Mouse (Mus musculus): ENCODE results near the gene Isg15.
"Not testable (repeated sequence)": the region's sequence is repeated elsewhere in the genome, so short reads cannot be mapped to it uniquely, and the experiment has no call there.

Isg15 gene

DNA sequence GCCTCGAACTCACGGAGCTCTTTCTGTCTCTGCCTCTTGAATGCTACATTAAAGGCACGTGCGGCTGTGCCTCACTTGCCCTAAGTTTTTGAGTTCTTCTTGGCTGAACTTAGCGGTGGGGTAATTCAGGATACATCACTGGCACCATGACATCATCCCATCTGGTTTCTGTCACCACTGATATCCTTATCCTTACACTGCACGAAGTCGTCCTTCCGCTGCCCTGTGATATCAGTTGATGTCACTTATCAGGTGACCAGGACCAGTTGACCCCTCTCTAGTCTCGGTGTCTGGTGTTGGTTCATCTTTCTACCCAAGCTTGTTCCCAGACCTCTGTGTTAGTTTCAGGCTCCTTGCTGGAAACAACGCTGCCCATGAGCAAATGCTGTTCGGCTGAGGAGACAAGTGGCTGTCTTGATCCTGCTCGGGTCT lies 1.9 kb upstream of the Isg15 start:
- no peak for DNase-seq

DNA sequence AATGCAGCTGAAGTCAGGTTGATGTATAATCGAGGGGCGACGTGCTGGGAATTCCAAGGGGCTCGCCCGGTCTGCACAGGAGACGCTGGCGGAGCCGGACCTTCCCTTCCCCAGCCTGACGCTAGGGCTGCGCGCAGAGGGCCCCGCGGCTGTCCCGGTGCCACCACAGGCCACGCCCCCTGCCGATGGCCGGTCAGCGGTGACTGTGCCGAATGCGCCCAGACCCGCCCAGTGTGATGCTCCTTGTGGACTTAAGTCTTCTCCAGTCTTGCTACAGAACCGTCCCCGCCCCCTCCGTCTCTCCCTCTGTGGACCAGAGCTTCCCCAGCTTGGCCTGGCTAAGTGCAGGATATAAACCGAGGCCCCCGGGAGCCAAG lies 2.8 kb downstream of the Isg15 start:
- DNase-seq: peak; percentile 87

DNA sequence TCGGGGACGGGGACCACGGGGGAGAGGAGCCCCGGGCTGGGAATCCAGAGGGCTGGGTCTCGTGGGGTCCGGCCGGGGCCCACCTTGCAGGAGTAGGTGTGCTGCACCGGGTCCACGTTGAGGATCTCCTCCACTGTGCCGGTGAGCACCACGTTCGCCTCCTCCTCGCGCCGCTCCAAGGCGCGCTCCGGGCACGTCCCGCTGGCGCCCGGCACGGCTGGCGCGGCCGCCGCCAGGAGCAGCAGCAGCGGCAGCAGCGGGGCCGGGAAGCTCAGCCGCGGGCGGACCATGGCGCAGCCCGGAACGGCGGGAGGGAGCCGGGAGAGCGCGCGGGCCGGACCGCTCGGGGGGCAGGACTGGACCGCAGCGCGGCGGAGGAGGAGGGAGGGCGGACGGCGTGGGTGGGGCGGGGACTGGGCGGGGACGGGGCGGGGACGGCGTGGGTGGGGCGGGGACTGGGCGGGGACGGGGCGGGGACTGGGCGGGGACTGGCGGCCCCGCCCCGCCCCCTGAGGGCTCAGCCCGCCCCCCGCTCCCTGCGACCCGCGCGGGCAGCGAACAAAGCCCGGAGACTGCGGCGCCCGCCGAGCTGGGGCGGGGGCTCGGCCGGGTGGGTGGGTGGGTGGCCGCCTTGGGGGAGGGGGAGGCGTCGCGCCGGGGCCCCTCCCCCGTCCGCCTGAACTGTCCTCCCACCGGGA lies 3.3 kb downstream of the Isg15 start, which contains the start of gene Agrn:
Gene Agrn, minus strand, starts transcription at position 358 of the 698 bp plus-strand sequence.
- DNase-seq: peak; percentile 42

DNA sequence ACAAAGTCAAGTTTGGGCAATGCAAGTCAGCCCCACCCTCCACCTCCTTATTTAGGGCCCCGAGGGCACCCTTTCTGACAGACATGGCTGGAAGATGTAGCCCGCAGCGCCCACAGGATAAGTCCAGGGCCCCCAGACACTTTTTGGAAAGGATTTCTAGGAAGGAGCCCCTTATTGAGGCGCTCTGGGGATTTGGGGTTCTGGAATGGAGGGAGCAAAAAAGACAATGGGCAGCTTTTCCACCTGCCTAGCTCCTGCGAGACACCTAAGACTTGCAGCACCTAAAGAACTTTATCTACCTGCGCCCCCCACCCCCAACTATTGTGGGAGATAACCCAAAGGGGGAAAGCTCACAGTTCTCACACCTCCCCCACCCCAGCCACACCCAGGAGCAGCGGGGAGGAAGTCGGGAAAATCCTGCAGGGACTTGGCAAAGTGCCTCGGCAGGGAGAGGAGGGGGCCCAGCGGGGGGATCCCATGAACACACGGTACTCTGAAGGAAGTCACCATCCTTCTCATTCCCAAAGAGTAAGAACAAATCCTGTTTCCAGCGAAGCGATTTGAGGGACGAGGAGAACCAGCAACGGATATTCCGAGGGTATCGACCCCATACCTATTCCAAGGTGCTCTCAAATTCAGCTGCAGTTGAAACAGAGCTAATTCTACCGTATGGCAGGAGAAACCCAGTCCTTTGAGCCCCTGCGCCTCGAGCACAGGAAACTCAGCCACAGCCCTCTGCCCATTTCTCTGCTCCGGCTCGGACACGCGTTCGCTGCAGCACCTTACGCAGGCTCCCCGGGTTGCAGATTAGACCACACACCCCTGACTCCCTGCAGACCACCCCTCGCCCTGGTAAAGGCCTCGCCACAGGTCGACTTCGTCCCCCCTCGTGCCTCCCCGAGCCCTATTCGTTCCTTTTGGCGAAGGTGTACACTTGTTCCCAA lies 4.4 kb downstream of the Isg15 start:
- DNase-seq: peak; percentile 20

DNA sequence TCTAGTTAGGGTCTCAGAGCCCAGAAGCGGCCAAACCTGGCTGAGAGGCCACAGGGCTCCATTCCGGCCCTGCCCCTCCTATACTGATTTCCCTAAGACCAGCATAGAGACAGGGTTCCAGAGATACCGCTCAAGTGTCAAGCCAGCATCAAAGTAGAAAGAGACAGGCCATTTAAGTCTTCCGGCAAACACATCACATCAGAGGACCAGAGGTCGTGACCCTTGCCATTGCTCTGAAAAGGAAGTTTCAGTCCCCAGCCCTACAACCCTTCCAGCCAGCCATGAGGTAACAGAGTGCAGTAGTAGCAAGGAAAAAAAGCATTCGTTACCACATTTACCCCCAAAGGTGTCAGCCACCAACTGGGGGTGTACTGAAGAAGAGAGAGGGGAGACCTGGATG lies 6.3 kb downstream of the Isg15 start:
- DNase-seq: no peak

DNA sequence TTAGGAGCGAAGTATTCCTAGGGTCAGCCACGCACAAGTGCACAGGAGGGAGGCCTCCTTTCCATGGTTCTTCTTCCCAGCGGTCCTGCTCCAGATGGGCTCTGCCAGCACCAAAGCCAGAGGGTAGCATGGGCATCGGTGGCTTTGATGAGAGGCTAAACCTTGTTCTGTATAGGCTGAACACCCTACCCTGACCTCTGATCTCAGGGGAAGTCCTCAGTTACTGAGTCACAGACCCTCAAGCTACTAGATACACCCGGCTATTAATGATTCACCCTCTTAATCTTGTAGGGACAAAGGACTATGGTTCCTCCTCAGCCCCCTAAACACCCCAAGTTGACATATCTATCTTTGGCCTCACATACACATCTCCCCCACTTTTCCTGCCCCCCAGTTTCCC lies 6.7 kb downstream of the Isg15 start:
- DNase-seq: no peak

DNA sequence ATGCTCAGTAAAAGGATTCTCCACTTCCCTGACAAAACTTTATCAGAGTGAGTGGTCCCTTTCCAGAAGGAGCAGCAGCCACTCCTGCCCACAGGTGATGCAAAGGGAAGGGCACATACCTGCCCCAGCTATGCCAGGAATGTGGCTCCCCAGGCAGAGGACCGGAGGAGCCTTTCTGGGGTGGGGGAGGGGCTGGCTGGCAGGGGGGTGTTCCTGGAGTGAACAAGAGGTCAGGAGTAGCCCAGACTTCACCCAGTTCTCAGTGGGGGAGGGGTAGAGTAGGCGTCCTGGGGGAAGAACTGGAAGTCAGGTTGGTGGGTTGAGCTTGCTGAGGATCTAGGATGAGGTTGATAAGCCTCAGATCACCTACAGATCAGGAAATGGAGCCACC lies 7.4 kb downstream of the Isg15 start:
- no peak for DNase-seq

DNA sequence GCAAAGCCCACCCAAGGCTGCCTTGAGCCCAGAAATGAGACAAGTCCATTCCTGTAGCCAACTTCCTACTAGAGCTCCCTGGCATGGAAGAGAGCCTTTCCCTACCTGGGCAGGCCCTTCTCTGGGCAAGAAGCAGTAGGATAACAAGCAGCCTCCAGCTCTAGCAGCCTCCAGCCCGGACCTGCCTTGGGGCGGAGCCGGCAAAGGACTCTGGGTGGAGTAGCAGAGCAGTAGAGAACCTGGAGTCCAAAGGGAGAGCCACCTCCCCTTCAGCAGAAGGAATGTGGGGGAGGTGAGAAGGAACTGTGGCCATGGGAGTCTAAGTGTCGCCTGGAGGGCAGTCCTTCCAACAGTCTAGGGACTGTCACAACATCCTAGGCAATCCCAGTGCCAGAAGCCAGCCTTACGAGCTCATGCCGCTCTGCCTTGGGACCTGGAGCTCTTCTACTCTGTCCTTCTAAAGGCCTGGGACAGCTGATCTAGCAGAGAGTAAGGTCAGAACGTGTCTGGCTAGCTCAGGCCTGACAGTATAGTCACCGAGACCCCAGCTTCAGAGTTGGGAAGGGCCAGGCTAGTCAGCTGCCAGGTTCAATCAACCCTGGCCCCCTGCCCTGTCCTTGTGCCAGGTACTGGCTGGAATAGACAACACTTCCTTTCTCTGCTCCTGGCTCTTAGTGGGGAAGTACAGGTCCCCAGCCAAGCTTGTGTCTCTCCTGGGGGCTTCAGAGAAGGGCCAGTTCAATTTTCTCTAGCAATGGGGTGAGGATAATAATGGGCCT lies 8.0 kb downstream of the Isg15 start:
- DNase-seq: no peak

DNA sequence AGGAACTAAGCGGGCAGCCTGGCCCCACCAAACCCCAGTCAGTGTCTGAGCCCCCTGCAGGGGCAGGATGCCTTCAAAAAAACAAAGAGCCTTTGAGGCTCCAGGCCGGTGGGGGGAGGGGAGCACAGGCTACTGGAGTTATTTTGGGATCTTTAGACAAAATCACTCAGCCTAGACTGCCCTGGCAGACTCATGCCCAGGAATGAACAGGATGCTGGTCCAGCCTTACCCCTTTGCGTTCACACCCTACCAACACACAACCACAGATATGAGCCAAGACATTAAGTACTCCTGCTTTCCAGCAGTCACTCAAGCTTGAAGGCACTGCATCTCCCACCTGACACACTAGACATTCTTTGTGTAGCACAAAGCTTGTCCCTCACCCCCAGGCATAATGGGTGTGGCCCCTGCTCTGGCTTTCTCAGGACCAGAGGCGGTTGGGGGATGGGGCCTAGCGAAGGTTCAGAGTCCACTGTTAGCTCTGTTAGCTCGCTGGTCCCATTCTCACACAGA lies 11.8 kb downstream of the Isg15 start:
- DNase-seq: peak; percentile 42

DNA sequence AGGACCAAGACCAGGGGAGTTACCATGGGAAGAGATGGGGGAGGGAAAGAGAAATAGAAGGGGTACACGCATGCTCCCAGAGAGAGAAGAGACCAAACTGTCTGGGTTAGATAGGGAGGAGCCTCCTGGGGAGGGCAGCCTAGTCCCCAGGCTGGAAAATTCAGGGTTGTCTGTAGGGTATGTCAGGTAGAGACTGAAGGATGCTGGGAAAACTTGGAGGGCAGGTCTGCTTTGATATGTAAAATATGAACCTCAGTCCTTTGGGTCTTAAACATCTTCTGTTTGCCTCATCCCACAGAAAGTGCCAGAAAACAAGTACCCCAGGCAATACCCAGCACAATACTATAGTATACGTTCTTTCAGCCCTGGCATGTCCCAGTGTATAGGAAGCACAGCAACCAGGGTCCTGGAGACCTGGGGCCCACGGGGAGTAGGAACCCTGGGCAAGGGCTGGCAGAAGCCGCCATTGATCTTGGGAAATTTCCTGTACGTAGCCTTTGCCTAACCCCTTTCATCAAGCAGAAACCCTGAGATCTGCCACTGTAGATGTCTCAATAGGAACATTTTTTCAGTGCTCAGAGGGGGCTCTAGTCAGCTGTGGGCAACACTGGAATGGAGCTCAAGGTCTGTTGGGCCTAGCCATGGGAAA lies 12.3 kb downstream of the Isg15 start:
- no peak for DNase-seq

DNA sequence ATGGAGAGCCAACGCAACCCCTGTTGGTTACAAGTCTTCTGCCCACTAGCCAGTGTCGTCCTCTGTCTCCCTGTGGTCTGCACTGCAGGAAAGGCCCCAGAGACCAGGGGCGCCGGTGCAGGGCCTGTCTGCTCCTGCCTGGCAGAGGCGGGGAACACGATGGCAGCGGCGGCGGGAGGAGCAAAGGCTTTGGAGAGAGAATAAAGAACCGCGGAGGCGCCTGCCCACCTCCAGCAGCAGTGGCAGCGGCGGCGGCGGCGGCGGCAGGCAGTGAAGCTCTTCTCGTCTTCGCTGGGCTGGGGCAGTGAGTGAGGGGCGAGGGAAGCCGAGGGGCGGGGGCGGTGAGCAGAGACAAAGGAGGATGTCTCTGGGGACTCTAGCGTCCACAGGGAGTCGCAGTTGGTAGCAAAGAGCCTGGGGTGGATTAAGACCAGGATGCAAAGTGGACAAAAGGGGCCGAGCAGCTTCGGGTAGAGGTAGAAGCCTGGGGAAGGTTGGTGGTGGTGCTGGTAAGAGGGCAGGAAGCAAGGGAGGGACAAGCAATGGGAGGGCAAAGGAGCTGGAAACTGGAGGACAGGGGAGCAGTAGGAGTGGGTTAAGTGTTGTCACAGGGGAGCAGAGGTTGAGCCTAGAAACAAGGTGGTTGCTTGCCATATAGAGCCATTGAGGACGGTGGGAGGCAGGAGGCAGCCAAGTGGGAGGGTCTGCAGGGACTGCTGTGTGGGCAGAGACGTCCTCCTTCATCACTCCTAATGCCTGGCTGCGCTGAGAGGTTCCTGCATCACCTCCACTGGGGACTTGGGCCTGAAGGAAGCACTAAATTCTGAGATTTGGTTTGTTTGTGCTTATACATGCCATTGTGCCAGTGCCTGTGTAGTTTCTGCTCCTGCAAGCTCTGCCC lies 14.4 kb downstream of the Isg15 start:
- DNase-seq: peak; percentile 32

DNA sequence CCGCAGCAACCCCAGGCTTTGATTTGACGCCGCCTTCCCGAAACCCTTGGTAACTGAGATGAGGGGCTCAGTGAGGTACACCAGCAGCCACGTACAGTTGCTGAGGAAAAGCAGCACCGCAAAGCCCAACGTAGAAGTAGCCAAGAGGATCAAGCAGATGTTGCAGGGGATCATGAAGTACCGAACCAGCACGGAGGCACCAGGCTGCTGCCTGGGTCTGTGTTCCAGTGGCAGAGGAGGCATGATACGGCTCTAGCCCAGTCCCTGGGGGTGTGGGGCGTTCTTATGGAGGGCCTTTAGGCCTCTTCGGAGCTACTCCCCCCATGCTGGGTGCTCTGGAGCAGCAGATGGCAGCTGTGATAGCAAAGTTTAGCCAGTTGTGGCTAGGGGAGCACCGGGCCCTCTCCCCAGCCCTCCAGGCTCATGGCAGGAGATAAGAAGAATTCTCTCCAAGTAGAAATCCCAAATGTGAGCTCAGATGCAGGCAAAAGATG lies 15.1 kb downstream of the Isg15 start:
- DNase-seq: no peak

DNA sequence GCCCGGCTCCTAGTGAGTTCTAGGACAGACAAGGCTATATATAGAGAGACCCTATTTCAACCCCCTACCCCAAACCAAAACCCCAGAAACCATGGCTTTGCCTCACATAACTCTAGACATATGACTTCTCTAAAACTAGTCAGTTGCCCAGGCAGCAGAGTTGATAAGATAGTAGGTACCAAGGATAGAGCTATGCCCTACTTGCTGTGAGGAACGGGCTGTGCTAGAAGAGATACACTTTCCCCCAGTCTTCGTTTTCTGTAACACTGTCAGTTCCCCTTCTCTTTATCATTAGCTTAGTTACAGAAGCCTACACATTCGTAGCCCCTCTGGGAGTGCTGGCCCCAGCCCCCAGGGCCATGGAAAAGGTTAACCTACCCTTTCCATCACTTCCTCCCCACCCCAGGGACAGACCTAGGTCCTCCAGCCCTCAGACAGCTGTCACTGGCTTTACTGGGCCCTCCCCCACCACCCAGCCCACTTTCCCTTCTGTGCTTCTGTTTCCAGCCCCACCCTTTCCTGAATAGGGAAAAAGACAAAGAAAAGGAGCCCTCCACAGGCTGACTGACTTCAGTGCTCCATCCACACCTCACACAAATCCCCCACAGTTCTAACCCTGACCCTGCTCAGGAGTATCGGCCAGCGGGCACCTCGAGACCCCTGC lies 16.2 kb downstream of the Isg15 start:
- DNase-seq: no peak

DNA sequence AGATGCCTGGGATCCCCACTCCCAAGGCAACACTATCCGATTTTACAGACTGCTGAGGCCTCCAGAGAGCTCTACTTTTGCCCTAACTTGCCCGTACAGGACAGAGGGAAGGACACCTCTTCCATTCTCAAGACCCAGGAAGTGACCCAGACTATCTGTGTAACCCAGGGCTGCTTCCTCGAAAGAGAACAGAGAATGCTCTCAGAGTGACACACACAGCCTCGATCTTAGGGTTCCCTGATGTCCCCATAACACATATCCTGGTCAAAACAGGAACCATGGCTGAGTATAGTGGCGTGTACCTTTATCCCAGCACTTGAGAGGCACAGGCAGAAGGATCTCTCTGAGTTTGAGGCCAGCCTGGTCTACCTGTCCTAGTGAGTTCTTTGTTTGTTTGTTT lies 16.9 kb downstream of the Isg15 start:
- no peak for DNase-seq

DNA sequence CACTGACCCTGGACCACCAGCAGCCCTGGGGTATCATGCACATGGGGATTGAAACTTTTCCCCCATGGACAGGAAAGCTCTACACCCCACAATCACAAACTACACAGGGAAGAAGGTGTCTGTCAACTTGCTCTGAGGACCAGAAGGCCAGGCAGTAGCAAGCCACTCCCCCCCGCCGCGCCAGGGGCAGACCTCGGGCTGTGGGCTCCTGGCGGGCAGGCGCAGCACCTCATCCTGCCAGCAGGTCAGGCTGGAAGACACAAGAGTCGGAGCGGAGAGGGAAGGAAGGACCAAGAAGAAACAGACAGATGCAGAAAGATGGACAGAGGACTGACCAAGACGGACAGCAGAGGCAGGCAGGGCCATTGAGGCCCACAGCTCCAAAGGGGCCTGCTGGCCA lies 23.0 kb downstream of the Isg15 start:
- DNase-seq: no peak

DNA sequence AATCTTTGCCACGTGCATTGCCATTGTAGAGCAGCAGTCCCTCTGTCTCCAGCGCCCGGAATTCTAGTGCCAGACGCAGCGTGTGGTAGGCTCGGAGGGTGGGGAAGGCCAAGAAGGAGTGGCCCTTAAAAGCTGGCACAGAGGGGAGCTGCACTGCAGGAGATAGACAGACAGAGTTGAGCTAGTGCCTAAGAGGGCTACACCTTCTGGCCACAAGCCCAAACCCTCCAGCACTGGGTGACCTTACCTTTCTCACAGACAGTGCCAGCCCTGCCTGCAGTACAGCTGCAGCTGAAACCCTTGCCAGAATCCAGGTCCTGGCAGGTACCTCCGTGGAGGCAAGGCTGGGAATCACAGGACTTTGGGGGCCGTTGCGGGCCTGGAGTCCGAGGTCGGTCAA lies 28.8 kb downstream of the Isg15 start:
- DNase-seq: no peak

DNA sequence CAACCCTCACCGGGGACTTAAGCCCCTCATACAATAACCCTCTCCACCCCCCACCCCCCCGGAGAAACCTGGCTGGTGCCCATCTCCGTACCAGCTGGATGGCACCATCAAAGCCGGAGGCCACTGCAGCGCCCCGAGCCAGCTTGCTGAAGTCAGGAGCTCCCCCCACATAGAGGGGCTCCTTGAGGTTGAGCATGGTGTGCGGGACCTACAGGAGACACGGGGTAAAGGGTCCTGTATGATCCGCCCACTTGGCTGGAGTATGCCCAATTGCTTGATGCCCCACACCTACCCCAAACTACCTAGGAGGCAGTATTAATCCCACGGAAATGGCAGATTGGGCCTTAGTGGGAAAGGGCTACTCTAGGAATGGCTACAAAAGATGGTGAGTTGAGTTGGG lies 31.5 kb downstream of the Isg15 start:
- peak; percentile 1 for DNase-seq

DNA sequence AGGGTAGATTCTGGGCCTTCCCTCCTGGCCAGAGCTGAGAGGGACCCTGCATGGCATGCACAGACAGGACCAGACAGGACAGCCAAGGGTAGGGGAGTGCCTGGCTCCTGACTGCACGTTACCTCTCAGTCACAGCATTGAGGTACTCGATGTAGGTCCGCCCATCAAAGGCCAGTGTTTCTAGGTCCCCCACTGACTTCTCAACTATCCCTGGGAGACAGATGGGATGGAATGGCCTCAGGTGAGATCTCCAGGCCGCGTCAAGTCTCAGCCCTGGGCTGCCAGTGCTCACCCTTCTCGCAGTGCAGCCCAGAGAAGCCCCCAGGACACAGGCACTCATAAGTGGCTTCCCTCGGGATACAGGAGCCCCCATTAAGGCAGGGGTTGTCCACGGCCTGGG lies 32.0 kb downstream of the Isg15 start:
- DNase-seq: no peak

DNA sequence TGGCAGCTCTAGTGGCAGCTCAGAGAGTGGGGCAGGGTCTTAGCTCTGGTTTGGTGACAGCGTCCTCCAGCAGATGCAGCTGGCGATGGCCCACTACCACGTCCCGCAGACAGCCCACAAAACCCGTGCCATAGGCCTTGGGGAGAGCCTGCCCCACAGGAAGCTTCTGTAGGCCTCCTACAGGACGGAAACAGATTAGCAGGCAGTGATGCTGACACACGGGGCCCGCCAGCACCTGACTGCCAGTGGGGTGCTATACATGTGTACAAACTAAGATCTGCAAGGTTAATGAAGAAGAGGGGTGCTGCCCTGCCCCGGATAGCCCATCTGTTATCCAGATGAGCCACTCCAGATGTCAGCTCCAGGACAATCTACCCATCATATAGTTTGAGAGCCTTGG lies 34.1 kb downstream of the Isg15 start:
- peak; percentile 1 for DNase-seq

DNA sequence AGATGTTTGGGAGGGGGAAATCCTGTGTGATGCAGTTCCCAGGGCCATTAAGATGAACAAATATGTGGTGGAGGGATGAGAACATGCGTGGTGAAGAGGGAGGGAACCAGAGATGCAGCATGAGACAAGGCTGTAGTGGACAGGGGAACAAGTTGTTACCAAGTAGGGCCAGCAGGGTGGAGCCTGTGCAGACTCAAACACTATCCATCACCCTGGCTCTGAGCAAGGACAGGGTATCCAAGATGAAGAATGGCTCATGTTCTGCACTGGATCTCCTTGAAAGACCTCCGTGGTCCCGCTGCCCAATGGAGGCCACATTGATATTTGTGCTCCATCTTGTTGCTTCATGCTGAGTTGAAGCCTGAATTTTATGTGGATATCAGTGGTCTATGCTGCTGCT lies 45.8 kb downstream of the Isg15 start:
- DNase-seq: no peak

DNA sequence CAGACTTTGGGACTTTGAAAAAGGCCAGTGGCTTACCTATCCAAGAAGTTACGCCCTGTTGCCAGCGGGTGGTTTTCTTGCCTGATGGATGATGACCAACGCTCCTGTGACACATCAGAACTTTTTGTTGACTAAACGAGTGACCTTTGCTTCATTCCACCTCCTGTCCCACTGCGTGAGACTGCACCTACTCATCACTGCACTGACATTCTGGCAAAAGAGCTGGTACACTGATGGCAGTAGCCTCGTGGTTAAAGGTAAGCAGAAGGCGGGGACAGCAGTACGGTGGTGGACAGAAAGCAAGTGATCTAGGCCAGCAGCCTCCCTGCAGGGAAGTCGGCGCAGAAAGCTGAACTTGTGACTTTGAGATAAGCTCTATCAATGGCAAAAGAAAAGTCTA lies 49.7 kb downstream of the Isg15 start:
- not testable (repeated sequence) for DNase-seq
